ENCODE assay signal across 8 mouse cellular contexts in genomic region chr12:80790700-80791570, GRCm38 (mm10). TPM values are rescaled to one million over a fixed set of nuclear protein-coding genes. Genes with fewer than 3 reads are reported as not detected.
DNase-seq lines count a peak whose midpoint lies in the region; ATAC-seq lines count a peak whose summit lies in the region.

No protein-coding gene starts in this region.

- peak overlapping the region; percentile 98 for H3K4me3 ChIP-seq in heart, embryonic 11.5 days (ENCODE audit: low read depth, low read length)

- DNase-seq in frontal cortex, adult 2 months (ENCODE audit: extremely low spot score in 1 of 2, low spot score in 1 of 2), result no peak
- peak; percentile 61 for DNase-seq in Muller cell, postnatal 12 days (ENCODE audit: inconsistent ontology term)
- peak; percentile 70 for DNase-seq in liver
- peak; percentile 64 to 67 for DNase-seq in natural killer cell, adult 2 months (ENCODE audit: low spot score in 2 of 2)
- no peak for DNase-seq in left cerebral cortex, postnatal 10 days (ENCODE audit: extremely low spot score in 1 of 2, low spot score in 2 of 2)
- no peak for DNase-seq in urinary bladder, postnatal 10 days (ENCODE audit: low spot score)

- no peaks in the 10 kb centered on the region for H3K27me3 ChIP-seq in heart, embryonic 11.5 days (ENCODE audit: control insufficient read depth, insufficient read depth, low read length)

- peak overlapping the region; percentile 75 for H3K4me2 ChIP-seq in heart, embryonic 11.5 days

- H3K4me1 ChIP-seq in heart, embryonic 11.5 days (ENCODE audit: control insufficient read depth, insufficient read depth, low read length), result peaks cover 29% of the 10 kb centered on the region

- intact Hi-C loops in left cerebral cortex, postnatal 10 days (cut with DNase I), result no loop called here

- under 1% methylated on average over 72 of the region's 80 CpGs for whole genome bisulfite sequencing in heart, embryonic 11.5 days (ENCODE audit: insufficient replicate concordance)

- H3K27ac ChIP-seq in heart, embryonic 11.5 days (ENCODE audit: low read depth, low read length), result peak overlapping the region; percentile 97

- H3K9ac ChIP-seq in heart, embryonic 11.5 days (ENCODE audit: low read depth, low read length), result peak overlapping the region; percentile 97

- peak; percentile 61; the same call in 1 of the 2 replicates for ATAC-seq in frontal cortex, adult (ENCODE audit: low TSS enrichment)
- ATAC-seq in heart, embryonic 11.5 days (replicated peaks; ENCODE audit: insufficient number of reproducible peaks, low FRiP score, low TSS enrichment), result peak; percentile 66

- no peaks in the 10 kb centered on the region for H3K36me3 ChIP-seq in heart, embryonic 11.5 days (ENCODE audit: control insufficient read depth, insufficient read depth, low read length)

- H3K9me3 ChIP-seq in heart, embryonic 11.5 days (replicated peaks; ENCODE audit: control insufficient read depth, low read length), result no peaks in the 10 kb centered on the region

RNA-seq across cellular contexts. Expression of gene Susd6, which starts 0.6 kb away (rescaled TPM):
- 20.7 and 22.9 TPM in 2 replicates for polyA plus RNA-seq in frontal cortex, adult 2 months (2012; rRNA removed)
- polyA plus RNA-seq in heart, embryonic 11.5 days (2014; fragmentation: Nextera tagmentation; extraction: Ambion mirVana), result 17.7 and 20.4 TPM in 2 replicates
- 10 to 100 TPM; 23.8 to 24.0 TPM for total RNA-seq in left cerebral cortex, postnatal 10 days (2021)

RNA-seq across cellular contexts. Expression of gene Ccdc177, which starts 30.4 kb away (rescaled TPM):
- 5.3 and 6.3 TPM in 2 replicates for polyA plus RNA-seq in frontal cortex, adult 2 months (2012; rRNA removed)
- 0.04 TPM in 1 of 2 replicates, not detected in the other for polyA plus RNA-seq in heart, embryonic 11.5 days (2014; fragmentation: Nextera tagmentation; extraction: Ambion mirVana)
- total RNA-seq in left cerebral cortex, postnatal 10 days (2021), result 10 to 100 TPM; 18.6 to 18.8 TPM

Comparison
In these comparisons a context has a peak if more than half of its experiments do, and no peak if none do; other contexts are left out.
1. DNase-seq: peak in Muller cell, postnatal 12 days (single experiment), liver (single experiment) and natural killer cell, adult 2 months (2 of 2); none in frontal cortex, adult 2 months (0 of 2), left cerebral cortex, postnatal 10 days (0 of 2) and urinary bladder, postnatal 10 days (single experiment).